Mouse (Mus musculus): ENCODE measurements at regions not wholly inside any gene's neighbourhood (a gene's known extent, or its start where the extent isn't known, plus 50 kb on each side); places are given as distances from the start of the nearest gene placed in this dataset.

GRCm38 (mm10) chr6:89084437-89084836, 182.4 kb downstream of the Tpra1 start:
- TF ChIP-seq CTCF (conservative IDR thresholded peaks at IDR 0.05; ENCODE audit: insufficient read depth, insufficient read length, low read depth, low read length) = 0 out of 2 replicates have a peak, but pooled peaks have one; percentile 4
- no peak for TF ChIP-seq POLR2A (IDR thresholded peaks at IDR 0.05; ENCODE audit: low read depth, low read length)

Measured in kidney, adult 2 months (tissue).